ENCODE assay signal across 12 mouse cellular contexts in the genomic region with DNA sequence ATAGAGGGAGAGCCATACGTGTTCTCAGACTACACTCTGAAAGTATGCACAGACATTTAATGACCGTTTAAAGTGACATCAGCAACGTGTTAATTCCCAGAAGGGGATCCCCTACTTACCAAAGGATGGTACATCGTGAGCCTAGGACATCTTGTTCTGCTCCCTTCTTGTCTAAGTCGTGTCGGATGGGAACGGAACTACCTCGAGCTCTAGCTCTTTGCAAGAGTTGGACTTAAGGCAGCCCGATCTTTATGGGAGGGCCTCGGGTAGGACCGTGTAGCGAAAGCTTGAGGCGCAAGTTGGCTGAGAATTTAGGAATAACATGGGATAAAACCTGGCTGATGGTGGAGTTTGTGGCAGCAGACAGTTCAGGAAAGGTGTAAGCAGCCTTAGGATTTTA.
"Had no signal": no experiment of that assay in that cellular context is flagged by ENCODE, and none has a peak within 500 bp of the region (broad histone marks: within the 10 kb centered on the region; RNA-seq: fewer than 3 reads in every experiment).

No protein-coding gene starts in this region.

- H3K27me3 ChIP-seq: kidney, embryonic 15.5 days; limb, embryonic 13.5 days; neural tube, embryonic 12.5 days; stomach, embryonic 15.5 days had no signal

- H3K27ac ChIP-seq: limb, embryonic 13.5 days; liver, embryonic 14.5 days; neural tube, embryonic 12.5 days; stomach, embryonic 15.5 days had no signal

- H3K4me2 ChIP-seq: limb, embryonic 13.5 days; neural tube, embryonic 12.5 days; stomach, embryonic 15.5 days had no signal

- H3K4me1 ChIP-seq: stomach, embryonic 15.5 days had no signal

- H3K9me3 ChIP-seq: kidney, embryonic 15.5 days; limb, embryonic 13.5 days; neural tube, embryonic 12.5 days; stomach, embryonic 15.5 days had no signal

- H3K9ac ChIP-seq: kidney, embryonic 15.5 days; limb, embryonic 13.5 days; liver, embryonic 14.5 days; neural tube, embryonic 12.5 days; stomach, embryonic 15.5 days had no signal

- H3K4me3 ChIP-seq: kidney, embryonic 15.5 days; limb, embryonic 13.5 days; myocyte; neural tube, embryonic 12.5 days; stomach, embryonic 15.5 days had no signal

- DNase-seq: left cerebral cortex, postnatal 4 days; midbrain, embryonic 14.5 days; retina, postnatal 1 day; right cerebral cortex, postnatal 4 days; thymus, adult 2 months; thymus, postnatal 36 days had no signal

- H3K36me3 ChIP-seq: kidney, embryonic 15.5 days; limb, embryonic 13.5 days; neural tube, embryonic 12.5 days; stomach, embryonic 15.5 days had no signal
